Mouse (Mus musculus): Measurements from ENCODE around the gene Hs3st5. TPM values are rescaled to one million over a fixed set of nuclear protein-coding genes. Genes with fewer than 3 reads are reported as not detected.
"Not testable (repeated sequence)": the region's sequence is repeated elsewhere in the genome, so short reads cannot be mapped to it uniquely, and the experiment has no call there.

Hs3st5 gene
- polyA plus RNA-seq, 1 experiment from 2014 or later, result 0.17 TPM

- no peak for ATAC-seq (replicated peaks; ENCODE audit: low FRiP score, low read depth)
These were observed 1.5 kb downstream of the Hs3st5 start for GRCm38 (mm10) chr10:36507991-36508546.

GRCm38 (mm10) chr10:36509477-36509876 lies 2.9 kb downstream of the Hs3st5 start:
- Histone ChIP-seq H3K9me3 (replicated peaks; ENCODE audit: low read length) (no peaks in the 10 kb centered on the region), H3K4me2 (ENCODE audit: low read length) (no peak overlapping the region), H3K36me3 (ENCODE audit: insufficient read depth, low read length) (no peaks in the 10 kb centered on the region), H3K27ac (no peak overlapping the region), H3K27me3 (ENCODE audit: insufficient read depth, low read length) (peaks cover 32% of the 10 kb centered on the region), H3K4me1 (replicated peaks; ENCODE audit: insufficient read depth, low read length) (no peaks in the 10 kb centered on the region), H3K9ac (ENCODE audit: low read depth, low read length) (no peak overlapping the region), H3K4me3 (replicated peaks; ENCODE audit: low read depth, low read length) (no peak overlapping the region)
- TF ChIP-seq CTCF (IDR thresholded peaks at IDR 0.05; ENCODE audit: low read depth), result no peak
- 67% methylated on average over 4 of the region's 4 CpGs for WGBS
- DNase-seq (ENCODE audit: low spot score) (no peak), ATAC-seq (replicated peaks; ENCODE audit: low FRiP score, low read depth) (no peak)

More at GRCm38 (mm10) chr10:36507991-36508546, 1.5 kb downstream of the Hs3st5 start:
- peaks cover 32% of the 10 kb centered on the region for H3K27me3 ChIP-seq (ENCODE audit: insufficient read depth, low read length)
- 0% methylated on average over 18 of the region's 18 CpGs for WGBS
- no peak overlapping the region for H3K27ac ChIP-seq
- H3K36me3 ChIP-seq (ENCODE audit: insufficient read depth, low read length), result no peaks in the 10 kb centered on the region
- H3K9me3 ChIP-seq (replicated peaks; ENCODE audit: low read length), result no peaks in the 10 kb centered on the region
- no peaks in the 10 kb centered on the region for H3K4me1 ChIP-seq (replicated peaks; ENCODE audit: insufficient read depth, low read length)
- TF ChIP-seq CTCF (IDR thresholded peaks at IDR 0.05; ENCODE audit: low read depth), result no peak
- DNase-seq (ENCODE audit: low spot score), result peak; percentile 18
- H3K9ac ChIP-seq (ENCODE audit: low read depth, low read length), result no peak overlapping the region
- peak overlapping the region; percentile 97 for H3K4me2 ChIP-seq (ENCODE audit: low read length)
- H3K4me3 ChIP-seq (replicated peaks; ENCODE audit: low read depth, low read length), result peak overlapping the region; percentile 57

GRCm38 (mm10) chr10:36523881-36524280 lies 17.3 kb downstream of the Hs3st5 start:
- Histone ChIP-seq H3K4me1 (replicated peaks; ENCODE audit: insufficient read depth, low read length) (no peaks in the 10 kb centered on the region), H3K4me2 (ENCODE audit: low read length) (no peak overlapping the region), H3K4me3 (replicated peaks; ENCODE audit: low read depth, low read length) (no peak overlapping the region), H3K9me3 (replicated peaks; ENCODE audit: low read length) (no peaks in the 10 kb centered on the region), H3K9ac (ENCODE audit: low read depth, low read length) (no peak overlapping the region), H3K27ac (no peak overlapping the region), H3K36me3 (ENCODE audit: insufficient read depth, low read length) (no peaks in the 10 kb centered on the region), H3K27me3 (ENCODE audit: insufficient read depth, low read length) (no peaks in the 10 kb centered on the region; the same call in 1 of the 2 replicates)
- TF ChIP-seq CTCF (IDR thresholded peaks at IDR 0.05; ENCODE audit: low read depth), result no peak
- ATAC-seq (replicated peaks; ENCODE audit: low FRiP score, low read depth) (no peak), DNase-seq (ENCODE audit: low spot score) (no peak)

DNA sequence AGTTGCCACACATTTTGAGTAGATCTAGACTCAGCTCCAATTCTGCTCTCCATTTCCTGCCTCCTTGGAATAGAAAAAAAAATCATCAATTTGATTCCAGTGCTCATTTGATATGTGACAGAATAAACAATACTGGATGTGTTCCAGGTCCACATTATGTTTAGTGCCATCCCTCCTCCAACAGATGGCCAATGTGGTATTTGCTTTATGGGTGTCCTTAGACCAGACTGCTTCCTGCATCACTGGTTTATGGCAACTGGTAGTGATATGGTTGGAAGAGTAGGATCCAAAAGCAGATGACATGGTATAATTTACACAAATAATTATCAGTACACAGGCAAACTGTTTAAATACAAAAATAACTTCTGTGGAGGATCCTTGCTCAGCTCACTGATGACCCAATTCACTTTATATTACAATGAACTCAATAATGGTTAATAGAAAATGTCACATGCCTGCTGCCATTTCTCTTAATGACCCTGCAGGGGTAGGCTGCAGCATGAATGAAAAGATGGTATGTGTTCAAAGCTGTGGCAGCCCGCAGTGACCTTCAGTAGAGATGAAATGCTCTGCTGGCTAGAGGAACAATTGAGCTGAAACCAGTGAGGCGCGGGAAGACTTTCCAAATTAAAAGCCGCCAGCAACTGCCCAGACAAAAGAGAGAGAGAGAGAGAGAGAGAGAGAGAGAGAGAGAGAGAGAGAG lies 27.2 kb downstream of the Hs3st5 start:
- H3K36me3 ChIP-seq (ENCODE audit: insufficient read depth, low read length), result no peaks in the 10 kb centered on the region
- H3K27me3 ChIP-seq (ENCODE audit: insufficient read depth, low read length), result no peaks in the 10 kb centered on the region
- no peak overlapping the region for H3K9ac ChIP-seq (ENCODE audit: low read depth, low read length)
- no peaks in the 10 kb centered on the region for H3K9me3 ChIP-seq (replicated peaks; ENCODE audit: low read length)
- no peak for ATAC-seq (replicated peaks; ENCODE audit: low FRiP score, low read depth)
- no peaks in the 10 kb centered on the region for H3K4me1 ChIP-seq (replicated peaks; ENCODE audit: insufficient read depth, low read length)
- 41% methylated on average over 4 of the region's 4 CpGs for WGBS
- DNase-seq (ENCODE audit: low spot score), result no peak
- no peak for TF ChIP-seq CTCF (IDR thresholded peaks at IDR 0.05; ENCODE audit: low read depth)
- no peak overlapping the region for H3K27ac ChIP-seq
- no peak overlapping the region for H3K4me2 ChIP-seq (ENCODE audit: low read length)
- H3K4me3 ChIP-seq (replicated peaks; ENCODE audit: low read depth, low read length), result no peak overlapping the region

DNA sequence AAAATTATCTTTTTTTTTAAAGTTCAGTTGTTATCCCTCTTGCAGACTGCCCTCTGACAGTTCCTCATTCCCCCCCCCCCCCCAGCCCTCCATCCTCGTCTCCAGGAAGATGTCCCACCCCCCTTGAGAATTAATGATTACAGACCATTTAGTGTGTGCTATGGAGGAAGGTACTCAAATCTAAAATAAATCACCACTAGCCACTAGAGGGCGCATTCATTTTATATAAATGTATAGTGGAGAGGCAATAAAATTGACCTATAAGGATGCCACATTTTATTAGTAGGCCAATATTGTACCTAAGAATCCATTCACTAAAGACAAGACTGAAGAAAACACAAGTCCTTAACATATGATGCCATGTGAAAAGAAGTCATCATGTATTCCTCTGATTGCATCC lies 40.0 kb downstream of the Hs3st5 start:
- ATAC-seq (replicated peaks; ENCODE audit: low FRiP score, low read depth) (no peak), DNase-seq (ENCODE audit: low spot score) (peak; percentile 57)
- Histone ChIP-seq H3K27me3 (ENCODE audit: insufficient read depth, low read length) (no peaks in the 10 kb centered on the region), H3K36me3 (ENCODE audit: insufficient read depth, low read length) (no peaks in the 10 kb centered on the region), H3K4me1 (replicated peaks; ENCODE audit: insufficient read depth, low read length) (no peaks in the 10 kb centered on the region), H3K9ac (ENCODE audit: low read depth, low read length) (no peak overlapping the region), H3K4me2 (ENCODE audit: low read length) (no peak overlapping the region), H3K27ac (no peak overlapping the region), H3K4me3 (replicated peaks; ENCODE audit: low read depth, low read length) (no peak overlapping the region), H3K9me3 (replicated peaks; ENCODE audit: low read length) (no peaks in the 10 kb centered on the region)
- TF ChIP-seq CTCF (IDR thresholded peaks at IDR 0.05; ENCODE audit: low read depth), result peak; percentile 59
- 20% methylated on average over 2 of the region's 2 CpGs for WGBS

DNA sequence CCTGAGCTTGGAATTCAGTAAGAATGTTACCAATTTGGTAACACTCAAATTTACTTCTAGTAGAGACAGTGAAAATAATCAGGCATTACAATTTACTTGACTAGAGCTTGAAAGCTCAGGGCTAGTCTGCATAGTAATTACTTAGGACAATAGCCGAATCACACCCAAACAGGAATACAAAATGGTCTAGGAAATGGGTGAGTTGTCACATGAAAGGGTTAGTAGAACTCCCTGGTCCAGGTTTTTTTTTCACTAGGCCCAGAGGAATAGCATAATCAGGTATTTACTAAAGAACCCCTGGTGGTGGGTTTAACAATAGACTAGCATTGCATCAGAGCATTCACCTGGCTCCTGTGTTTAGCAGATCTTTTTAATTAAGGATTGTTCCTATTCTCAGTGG lies 41.1 kb downstream of the Hs3st5 start:
- 88% methylated on average over 1 of the region's 1 CpGs for whole genome bisulfite sequencing
- H3K27me3 ChIP-seq (ENCODE audit: insufficient read depth, low read length); H3K27ac ChIP-seq; DNase-seq (ENCODE audit: low spot score); H3K9ac ChIP-seq (ENCODE audit: low read depth, low read length); H3K4me3 ChIP-seq (replicated peaks; ENCODE audit: low read depth, low read length); H3K36me3 ChIP-seq (ENCODE audit: insufficient read depth, low read length); H3K9me3 ChIP-seq (replicated peaks; ENCODE audit: low read length); H3K4me2 ChIP-seq (ENCODE audit: low read length); H3K4me1 ChIP-seq (replicated peaks; ENCODE audit: insufficient read depth, low read length); ATAC-seq (replicated peaks; ENCODE audit: low FRiP score, low read depth): not testable (repeated sequence)
